Mouse (Mus musculus) spleen, postnatal 0 days (tissue): ENCODE results near the gene Id1. TPM values are rescaled to one million over a fixed set of nuclear protein-coding genes. Genes with fewer than 3 reads are reported as not detected.

Experiments used
- polyA plus RNA-seq: library from polyadenylated mRNA; unstranded; fragments of >200 nt; fragmentation: Nextera tagmentation; extraction: Ambion mirVana; gene quantifications from 2 replicates; pipeline ENCODE4 v1.2.1, GENCODE M21; 2015

The Id1 gene
- 57.6 and 63.5 TPM in 2 replicates for polyA plus RNA-seq

DNA sequence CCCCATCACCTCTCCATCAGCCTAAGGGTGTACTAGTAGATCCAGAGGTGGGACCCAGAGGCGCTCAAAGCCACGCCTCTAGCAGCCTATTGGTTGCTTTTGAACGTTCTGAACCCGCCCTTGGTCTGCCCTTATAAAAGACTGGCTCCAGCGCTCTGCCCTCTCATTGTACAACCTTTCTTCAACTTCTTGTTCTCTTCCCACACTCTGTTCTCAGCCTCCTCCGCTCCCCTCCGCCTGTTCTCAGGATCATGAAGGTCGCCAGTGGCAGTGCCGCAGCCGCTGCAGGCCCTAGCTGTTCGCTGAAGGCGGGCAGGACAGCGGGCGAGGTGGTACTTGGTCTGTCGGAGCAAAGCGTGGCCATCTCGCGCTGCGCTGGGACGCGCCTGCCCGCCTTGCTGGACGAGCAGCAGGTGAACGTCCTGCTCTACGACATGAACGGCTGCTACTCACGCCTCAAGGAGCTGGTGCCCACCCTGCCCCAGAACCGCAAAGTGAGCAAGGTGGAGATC is at the start of gene Id1:
Gene Id1 (plus strand): TSS at position 162 of the 512 bp plus-strand sequence.

DNA sequence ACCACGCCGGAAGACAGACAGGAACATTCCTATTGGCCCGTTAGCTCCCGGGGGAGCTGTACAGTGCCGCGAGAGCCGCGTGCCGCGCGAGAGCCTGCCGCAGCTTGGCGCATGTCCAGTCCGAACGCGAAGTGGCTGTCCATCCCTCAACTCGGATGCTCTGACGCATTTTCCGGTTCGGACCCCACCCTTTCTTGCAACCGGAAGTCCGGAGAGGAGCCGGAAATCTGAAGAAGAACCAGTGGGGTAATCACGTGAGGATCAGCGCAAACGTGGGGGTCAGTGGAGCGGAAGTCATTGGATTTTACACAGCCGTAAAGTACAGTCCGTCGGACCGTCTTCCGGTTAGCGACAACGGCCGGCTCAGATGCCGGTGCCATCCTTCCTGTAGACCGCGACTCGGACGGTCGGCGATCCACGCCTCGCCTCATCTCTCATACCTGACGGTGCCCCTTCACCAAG is 49.2 kb upstream of the Id1 start, which contains the start of gene Mcts2:
Gene Mcts2 (plus strand): TSS at position 230 of the 462 bp plus-strand sequence.

GRCm38 (mm10) chr2:152753944-152754711 is 18.1 kb downstream of the Id1 start, which contains the start of gene Cox4i2:
Gene Cox4i2, plus strand, starts transcription at chr2:152754173.

Other genes with a start within 250 kb of the Id1 start
- not detected in 2 replicates for gene Defb22, start 246.1 kb upstream of the Id1 start, polyA plus RNA-seq
- not detected in 2 replicates for gene Defb26, start 224.6 kb upstream of the Id1 start, polyA plus RNA-seq
- gene Defb28, start 218.0 kb upstream of the Id1 start, polyA plus RNA-seq, result not detected in 2 replicates
- not detected in 2 replicates for gene Defb29, start 196.2 kb upstream of the Id1 start, polyA plus RNA-seq
- gene Gm17416, start 166.9 kb upstream of the Id1 start, polyA plus RNA-seq, result not detected in 2 replicates
- gene Defb21, start 163.5 kb upstream of the Id1 start, polyA plus RNA-seq, result not detected in 2 replicates
- gene Defb19, start 155.9 kb upstream of the Id1 start, polyA plus RNA-seq, result not detected in 2 replicates
- not detected in 2 replicates for gene Defb45, start 136.9 kb upstream of the Id1 start, polyA plus RNA-seq
- not detected in 2 replicates for gene Defb36, start 131.9 kb upstream of the Id1 start, polyA plus RNA-seq
- 0.80 TPM in 1 of 2 replicates, not detected in the other for gene Defb25, start 113.2 kb upstream of the Id1 start, polyA plus RNA-seq
- gene Rem1, start 109.3 kb upstream of the Id1 start, polyA plus RNA-seq, result 9.0 and 12.1 TPM in 2 replicates
- 57.9 and 64.3 TPM in 2 replicates for gene H13, start 66.8 kb upstream of the Id1 start, polyA plus RNA-seq
- 15.8 and 17.5 TPM in 2 replicates for gene Mcts2, start 49.2 kb upstream of the Id1 start, polyA plus RNA-seq
- gene Cox4i2, start 17.9 kb downstream of the Id1 start, polyA plus RNA-seq, result 3.0 and 3.1 TPM in 2 replicates
- 112 and 123 TPM in 2 replicates for gene Bcl2l1, start 95.5 kb downstream of the Id1 start, polyA plus RNA-seq
- gene Tpx2, start 111.7 kb downstream of the Id1 start, polyA plus RNA-seq, result 56.9 and 59.5 TPM in 2 replicates
- gene Mylk2, start 175.1 kb downstream of the Id1 start, polyA plus RNA-seq, result 0.04 and 0.12 TPM in 2 replicates
- gene Foxs1, start 197.0 kb downstream of the Id1 start, polyA plus RNA-seq, result 8.4 and 8.9 TPM in 2 replicates
- gene Dusp15, start 215.4 kb downstream of the Id1 start, polyA plus RNA-seq, result 0.06 and 0.13 TPM in 2 replicates
- gene Ttll9, start 226.2 kb downstream of the Id1 start, polyA plus RNA-seq, result 0.17 and 0.32 TPM in 2 replicates